Comparison of ENCODE assay signal across 22 mouse cellular contexts in the genomic region with DNA sequence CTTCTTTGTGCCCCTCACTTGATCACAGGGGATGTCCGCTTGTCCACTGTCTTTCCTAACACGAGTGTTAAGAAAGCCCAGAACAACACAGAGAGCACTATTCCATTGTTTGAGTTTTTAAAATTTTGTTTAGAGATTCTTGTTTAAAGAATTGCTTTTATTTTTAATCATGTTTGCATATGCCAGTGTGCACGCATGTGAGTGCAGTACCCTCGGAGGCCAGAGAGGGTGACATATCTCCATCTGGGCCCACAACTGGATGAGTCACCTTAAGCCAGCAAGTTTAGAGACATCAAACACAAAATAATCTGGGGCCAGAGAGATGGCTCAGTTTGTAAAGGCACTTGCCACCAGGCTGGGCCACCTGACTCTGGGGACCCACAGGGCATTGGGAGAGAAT. TPM values are rescaled to one million over a fixed set of nuclear protein-coding genes. Genes with fewer than 3 reads are reported as not detected.
DNase-seq lines count a peak whose midpoint lies in the region; ATAC-seq and TF ChIP-seq lines count a peak whose summit lies in the region.
"Had no signal": no experiment of that assay in that cellular context is flagged by ENCODE, and none has a peak within 500 bp of the region (broad histone marks: within the 10 kb centered on the region; RNA-seq: fewer than 3 reads in every experiment).

No protein-coding gene starts in this region.

- H3K9ac ChIP-seq in intestine, postnatal 0 days (ENCODE audit: low read depth, low read length) = no peak overlapping the region
- H3K9ac ChIP-seq in intestine, embryonic 15.5 days = no peak overlapping the region
- no peak overlapping the region for H3K9ac ChIP-seq in stomach, postnatal 0 days (ENCODE audit: low read length)
- H3K9ac ChIP-seq: embryonic facial prominence, embryonic 12.5 days; forebrain, embryonic 15.5 days; heart, embryonic 13.5 days; hindbrain, embryonic 12.5 days had no signal

- H3K27ac ChIP-seq in intestine, postnatal 0 days (ENCODE audit: low read depth, low read length) = no peak overlapping the region
- no peak overlapping the region for H3K27ac ChIP-seq in intestine, embryonic 15.5 days
- H3K27ac ChIP-seq in stomach, postnatal 0 days (replicated peaks) = no peak overlapping the region
- H3K27ac ChIP-seq: embryonic facial prominence, embryonic 12.5 days; forebrain, embryonic 15.5 days; heart, embryonic 13.5 days; hindbrain, embryonic 12.5 days had no signal

- H3K9me3 ChIP-seq in intestine, postnatal 0 days (ENCODE audit: control insufficient read depth) = no peaks in the 10 kb centered on the region
- no peaks in the 10 kb centered on the region for H3K9me3 ChIP-seq in intestine, embryonic 15.5 days
- no peaks in the 10 kb centered on the region for H3K9me3 ChIP-seq in stomach, postnatal 0 days (ENCODE audit: control insufficient read depth, low read length)
- H3K9me3 ChIP-seq: embryonic facial prominence, embryonic 12.5 days; forebrain, embryonic 15.5 days; heart, embryonic 13.5 days; hindbrain, embryonic 12.5 days had no signal

- H3K4me2 ChIP-seq in intestine, postnatal 0 days (replicated peaks; ENCODE audit: low read depth) = no peak overlapping the region
- no peak overlapping the region for H3K4me2 ChIP-seq in intestine, embryonic 15.5 days (replicated peaks)
- no peak overlapping the region for H3K4me2 ChIP-seq in stomach, postnatal 0 days (replicated peaks; ENCODE audit: low read depth)
- H3K4me2 ChIP-seq: embryonic facial prominence, embryonic 12.5 days; forebrain, embryonic 15.5 days; heart, embryonic 13.5 days; hindbrain, embryonic 12.5 days had no signal

- DNase-seq in 3T3-L1 (ENCODE audit: low read depth, low spot score) (peak; percentile 37), NIH3T3 (ENCODE audit: low read depth) (peak; percentile 11)
- no peak for DNase-seq in stomach, postnatal 0 days (ENCODE audit: low spot score)
- DNase-seq in yolk sac, embryonic 10.5 days (ENCODE audit: low spot score) = no peak
- DNase-seq in kidney, adult 18-20 months = no peak
- DNase-seq: adrenal gland, adult 2 months; adrenal gland, postnatal 25 days; cerebellum, adult 2 months; cerebellum, postnatal 14 days; gastrocnemius, postnatal 36 days; heart, adult 11 months; heart, postnatal 4 days had no signal

- H3K4me3 ChIP-seq in intestine, postnatal 0 days (ENCODE audit: low read depth, low read length) = no peak overlapping the region
- no peak overlapping the region for H3K4me3 ChIP-seq in intestine, embryonic 15.5 days (replicated peaks)
- H3K4me3 ChIP-seq in stomach, postnatal 0 days (ENCODE audit: low read depth, low read length) = no peak overlapping the region
- H3K4me3 ChIP-seq: embryonic facial prominence, embryonic 12.5 days; forebrain, embryonic 15.5 days; heart, embryonic 13.5 days; hindbrain, embryonic 12.5 days had no signal

- 0 out of 2 replicates have a peak, but pooled peaks have one; percentile 7 for TF ChIP-seq CTCF in intestine, postnatal 0 days (IDR thresholded peaks at IDR 0.05; ENCODE audit: low read depth)
- peak; percentile 19; the same call in 1 of the 2 replicates for TF ChIP-seq CTCF in stomach, postnatal 0 days (IDR thresholded peaks at IDR 0.05; ENCODE audit: low read depth)

- 96% methylated on average over 4 of the region's 4 CpGs for WGBS in intestine, postnatal 0 days
- WGBS in intestine, embryonic 15.5 days = 92% methylated on average over 4 of the region's 4 CpGs
- 96% methylated on average over 4 of the region's 4 CpGs for WGBS in stomach, postnatal 0 days

- no peaks in the 10 kb centered on the region for H3K27me3 ChIP-seq in intestine, postnatal 0 days (replicated peaks; ENCODE audit: control insufficient read depth, insufficient read depth, low read length)
- no peaks in the 10 kb centered on the region for H3K27me3 ChIP-seq in intestine, embryonic 15.5 days (replicated peaks)
- no peaks in the 10 kb centered on the region for H3K27me3 ChIP-seq in stomach, postnatal 0 days (ENCODE audit: control insufficient read depth, insufficient read depth, low read length)
- H3K27me3 ChIP-seq: embryonic facial prominence, embryonic 12.5 days; forebrain, embryonic 15.5 days; heart, embryonic 13.5 days; hindbrain, embryonic 12.5 days had no signal

- no peak for TF ChIP-seq EP300 in stomach, postnatal 0 days (optimal IDR thresholded peaks at IDR 0.05)

- H3K4me1 ChIP-seq in intestine, postnatal 0 days (replicated peaks; ENCODE audit: control insufficient read depth, insufficient read depth, low read length) = no peaks in the 10 kb centered on the region
- no peaks in the 10 kb centered on the region for H3K4me1 ChIP-seq in intestine, embryonic 15.5 days (replicated peaks)
- no peaks in the 10 kb centered on the region for H3K4me1 ChIP-seq in stomach, postnatal 0 days (replicated peaks; ENCODE audit: control insufficient read depth, insufficient read depth)
- H3K4me1 ChIP-seq: embryonic facial prominence, embryonic 12.5 days; heart, embryonic 13.5 days; hindbrain, embryonic 12.5 days had no signal

- ATAC-seq in intestine, postnatal 0 days = no peak
- ATAC-seq in intestine, embryonic 15.5 days = no peak
- ATAC-seq in stomach, postnatal 0 days (ENCODE audit: low FRiP score, low TSS enrichment) = no peak
- ATAC-seq: forebrain, embryonic 15.5 days; inflammation-experienced regulatory T-cells, adult 6 months had no signal

- H3K36me3 ChIP-seq in intestine, postnatal 0 days (ENCODE audit: control insufficient read depth, insufficient read depth) = peaks cover 29% of the 10 kb centered on the region
- H3K36me3 ChIP-seq in intestine, embryonic 15.5 days = peaks cover 13% of the 10 kb centered on the region; the same call in 1 of the 2 replicates
- peaks cover 7% of the 10 kb centered on the region; the same call in 1 of the 2 replicates for H3K36me3 ChIP-seq in stomach, postnatal 0 days (ENCODE audit: control insufficient read depth, insufficient read depth, low read length)

RNA-seq across cellular contexts. Expression of a gene that starts 33.8 kb away (rescaled TPM):
- 0.14 TPM in 1 of 2 replicates, not detected in the other for polyA plus RNA-seq in intestine, postnatal 0 days (2015; fragmentation: Nextera tagmentation; extraction: Ambion mirVana)
- 0.10 and 0.38 TPM in 2 replicates for polyA plus RNA-seq in intestine, embryonic 15.5 days (2015; fragmentation: Nextera tagmentation; extraction: Ambion mirVana)
- 0.11 and 0.25 TPM in 2 replicates for polyA plus RNA-seq in stomach, postnatal 0 days (2015; fragmentation: Nextera tagmentation; extraction: Ambion mirVana)
- polyA plus RNA-seq: heart, postnatal 0 days; inflammation-experienced regulatory T-cells, adult 6 months had no signal

RNA-seq across cellular contexts. Expression of a gene that starts 49.0 kb away (rescaled TPM):
- polyA plus RNA-seq in intestine, postnatal 0 days (2015; fragmentation: Nextera tagmentation; extraction: Ambion mirVana) = not detected in 2 replicates
- polyA plus RNA-seq in intestine, embryonic 15.5 days (2015; fragmentation: Nextera tagmentation; extraction: Ambion mirVana) = not detected in 2 replicates
- polyA plus RNA-seq in stomach, postnatal 0 days (2015; fragmentation: Nextera tagmentation; extraction: Ambion mirVana) = not detected in 2 replicates
- polyA plus RNA-seq: adrenal gland, adult 2 months; C2C12; embryonic facial prominence, embryonic 12.5 days; forebrain, embryonic 11.5 days; forebrain, embryonic 15.5 days; heart, embryonic 13.5 days; heart, postnatal 0 days; hindbrain, embryonic 12.5 days; inflammation-experienced regulatory T-cells, adult 6 months had no signal

Comparison
In these comparisons a context has a peak if more than half of its experiments do, and no peak if none do; other contexts are left out.
1. DNase-seq: peak in 3T3-L1 (single experiment) and NIH3T3 (single experiment); none in stomach, postnatal 0 days (single experiment), yolk sac, embryonic 10.5 days (single experiment) and kidney, adult 18-20 months (single experiment).